Comparison of ENCODE assay signal across 9 mouse cellular contexts in the genomic region with DNA sequence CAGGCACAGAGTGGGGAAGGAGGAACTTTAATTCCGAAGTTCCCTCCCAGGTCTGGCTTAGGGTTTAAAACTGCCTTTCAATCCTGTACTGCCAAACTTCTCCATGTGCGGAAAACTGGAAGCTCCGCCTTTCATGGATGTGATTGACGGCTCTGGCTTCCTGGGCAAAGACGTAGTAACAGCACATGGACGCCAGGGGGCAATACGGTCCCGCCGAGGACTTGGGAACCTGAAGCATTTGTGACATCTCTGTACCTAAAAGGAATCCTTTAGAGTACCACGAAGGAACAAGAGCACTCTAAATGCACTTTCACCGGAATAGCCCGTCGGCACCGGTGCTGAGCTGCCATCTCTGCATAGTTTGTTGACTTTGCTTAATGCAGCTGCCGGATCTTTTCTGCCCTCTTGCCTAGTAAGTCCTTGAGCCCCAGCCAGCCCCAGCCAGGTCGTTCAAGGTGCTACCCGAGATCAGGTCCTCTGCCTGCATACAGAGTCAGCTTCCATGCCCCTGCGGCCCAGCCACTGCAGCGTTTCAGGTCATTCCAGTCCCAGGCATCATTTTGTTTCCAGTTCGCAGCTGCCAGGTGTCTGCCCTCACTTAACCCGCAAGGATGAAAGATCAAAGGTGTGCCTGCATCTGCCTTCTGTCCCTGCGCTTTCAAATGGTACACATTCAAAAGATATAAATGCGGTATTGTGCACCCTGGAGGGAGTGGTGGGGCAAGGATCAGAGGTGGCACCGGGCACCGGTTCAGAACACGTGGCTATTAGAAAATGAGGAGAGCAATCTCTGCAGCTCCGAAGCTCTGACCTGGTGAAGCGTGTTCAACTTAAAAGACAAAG.
DNase-seq lines count a peak whose midpoint lies in the region; ATAC-seq and TF ChIP-seq lines count a peak whose summit lies in the region.
"Had no signal": no experiment of that assay in that cellular context is flagged by ENCODE, and none has a peak within 500 bp of the region (broad histone marks: within the 10 kb centered on the region; RNA-seq: fewer than 3 reads in every experiment).

No protein-coding gene starts in this region.

- no peak overlapping the region for H3ac ChIP-seq in myocyte (ENCODE audit: control insufficient read depth, insufficient read length)

- no peak overlapping the region for H3K27ac ChIP-seq in embryonic facial prominence, embryonic 15.5 days (replicated peaks)
- no peak overlapping the region for H3K27ac ChIP-seq in heart, embryonic 11.5 days (ENCODE audit: low read depth, low read length)
- H3K27ac ChIP-seq in kidney, embryonic 15.5 days, result peak overlapping the region; percentile 72

- no peaks in the 10 kb centered on the region for H3K36me3 ChIP-seq in embryonic facial prominence, embryonic 15.5 days
- H3K36me3 ChIP-seq in heart, embryonic 11.5 days (ENCODE audit: control insufficient read depth, insufficient read depth, low read length), result no peaks in the 10 kb centered on the region
- H3K36me3 ChIP-seq in kidney, embryonic 15.5 days, result no peaks in the 10 kb centered on the region
- H3K36me3 ChIP-seq in myocyte (ENCODE audit: control insufficient read depth, insufficient read depth), result no peaks in the 10 kb centered on the region
- H3K36me3 ChIP-seq: G1E had no signal

- H3K9me3 ChIP-seq in embryonic facial prominence, embryonic 15.5 days (replicated peaks), result no peaks in the 10 kb centered on the region
- H3K9me3 ChIP-seq in heart, embryonic 11.5 days (replicated peaks; ENCODE audit: control insufficient read depth, low read length), result no peaks in the 10 kb centered on the region
- H3K9me3 ChIP-seq in kidney, embryonic 15.5 days (replicated peaks), result no peaks in the 10 kb centered on the region

- no peaks in the 10 kb centered on the region for H3K79me2 ChIP-seq in myocyte (ENCODE audit: control insufficient read depth, insufficient read depth)

- DNase-seq in 3T3-L1 (ENCODE audit: low read depth, low spot score), result peak; percentile 78
- DNase-seq in adrenal gland, postnatal 4 days (ENCODE audit: low spot score in 2 of 2), result peak; percentile 63 to 71
- DNase-seq in liver, result peak; percentile 65
- DNase-seq in spleen, postnatal 4 days (ENCODE audit: low spot score in 2 of 2), result peak; percentile 50 to 80

- WGBS in embryonic facial prominence, embryonic 15.5 days, result 4% methylated on average over 28 of the region's 28 CpGs
- WGBS in heart, embryonic 11.5 days (ENCODE audit: insufficient replicate concordance), result 5% methylated on average over 28 of the region's 28 CpGs
- 3% methylated on average over 28 of the region's 28 CpGs for WGBS in kidney, embryonic 15.5 days

- H3K4me2 ChIP-seq in embryonic facial prominence, embryonic 15.5 days (replicated peaks), result peak overlapping the region; percentile 53
- H3K4me2 ChIP-seq in heart, embryonic 11.5 days, result peak overlapping the region; percentile 50
- H3K4me2 ChIP-seq in kidney, embryonic 15.5 days, result peak overlapping the region; percentile 58
- H3K4me2 ChIP-seq in myocyte (ENCODE audit: low read depth), result peak overlapping the region; percentile 45

- no peak for TF ChIP-seq POLR2A in myocyte (IDR thresholded peaks at IDR 0.05; ENCODE audit: insufficient read length, low read depth)

- ATAC-seq in embryonic facial prominence, embryonic 15.5 days (ENCODE audit: insufficient number of reproducible peaks, low FRiP score, low TSS enrichment, low read depth), result peak; percentile 46; the same call in 1 of the 2 replicates
- peak; percentile 44; the same call in 1 of the 2 replicates for ATAC-seq in heart, embryonic 11.5 days (replicated peaks; ENCODE audit: insufficient number of reproducible peaks, low FRiP score, low TSS enrichment)
- ATAC-seq in kidney, embryonic 15.5 days (replicated peaks; ENCODE audit: low FRiP score), result peak; percentile 75

- H3K4me1 ChIP-seq in embryonic facial prominence, embryonic 15.5 days, result peaks cover 8% of the 10 kb centered on the region
- 0 out of 2 replicates have a peak, but pooled peaks cover 3% of the 10 kb centered on the region for H3K4me1 ChIP-seq in heart, embryonic 11.5 days (ENCODE audit: control insufficient read depth, insufficient read depth, low read length)
- peaks cover 18% of the 10 kb centered on the region for H3K4me1 ChIP-seq in kidney, embryonic 15.5 days

- H3K9ac ChIP-seq in embryonic facial prominence, embryonic 15.5 days, result no peak overlapping the region
- no peak overlapping the region for H3K9ac ChIP-seq in heart, embryonic 11.5 days (ENCODE audit: low read depth, low read length)
- no peak overlapping the region for H3K9ac ChIP-seq in kidney, embryonic 15.5 days

- peaks cover 4% of the 10 kb centered on the region; the same call in 1 of the 2 replicates for H3K27me3 ChIP-seq in embryonic facial prominence, embryonic 15.5 days
- no peaks in the 10 kb centered on the region; the same call in 1 of the 2 replicates for H3K27me3 ChIP-seq in heart, embryonic 11.5 days (ENCODE audit: control insufficient read depth, insufficient read depth, low read length)
- no peaks in the 10 kb centered on the region for H3K27me3 ChIP-seq in kidney, embryonic 15.5 days
- no peaks in the 10 kb centered on the region for H3K27me3 ChIP-seq in myocyte (ENCODE audit: control insufficient read depth, insufficient read depth, insufficient read length)

- H3K4me3 ChIP-seq in embryonic facial prominence, embryonic 15.5 days (replicated peaks), result peak overlapping the region; percentile 23
- 0 out of 2 replicates have a peak overlapping the region, but pooled peaks have one; percentile 0 for H3K4me3 ChIP-seq in heart, embryonic 11.5 days (ENCODE audit: low read depth, low read length)
- H3K4me3 ChIP-seq in kidney, embryonic 15.5 days (replicated peaks), result peak overlapping the region; percentile 19
- H3K4me3 ChIP-seq in myocyte, result no peak overlapping the region

TF ChIP-seq in myocyte, 11 proteins besides CTCF, POLR2A, EP300 and RAD21:
- TF ChIP-seq MYOG (IDR thresholded peaks at IDR 0.05; ENCODE audit: control insufficient read depth in 1 of 3, insufficient read depth in 1 of 3, insufficient read length in 2 of 3, low read depth in 2 of 3) (no peak), MYOD1 (IDR thresholded peaks at IDR 0.05; ENCODE audit: control insufficient read depth in 1 of 3, insufficient read length in 2 of 3, low read depth in 2 of 3) (no peak), E2F4 (IDR thresholded peaks at IDR 0.05; ENCODE audit: insufficient read depth) (no peak), USF1 (IDR thresholded peaks at IDR 0.05; ENCODE audit: low read depth) (no peak), REST (IDR thresholded peaks at IDR 0.05; ENCODE audit: insufficient read depth, insufficient read length) (no peak), TCF3 (IDR thresholded peaks at IDR 0.05; ENCODE audit: insufficient read length, low read depth) (no peak), CEBPB (IDR thresholded peaks at IDR 0.05; ENCODE audit: insufficient read depth, poor library complexity, severe bottlenecking) (no peak), MAX (IDR thresholded peaks at IDR 0.05; ENCODE audit: low read depth) (no peak), POLR2AphosphoS2 (IDR thresholded peaks at IDR 0.05; ENCODE audit: insufficient read length, low read depth) (no peak), TCF12 (IDR thresholded peaks at IDR 0.05; ENCODE audit: insufficient read depth, poor library complexity, severe bottlenecking) (no peak), SRF (IDR thresholded peaks at IDR 0.05; ENCODE audit: control insufficient read depth, insufficient read length, low read depth) (no peak)
